Mouse (Mus musculus) forebrain, embryonic 11.5 days (tissue): Measurements from ENCODE around the gene Gstt1. TPM values are rescaled to one million over a fixed set of nuclear protein-coding genes. Genes with fewer than 3 reads are reported as not detected.

ENCODE experiments used
- ATAC-seq: fragments of 200-750 bp; cut with Nextera tagmentation; replicated peaks from 2 replicates; pipeline ENCODE4 v1.8.0; 2017; ENCODE audit warnings: moderate TSS enrichment; ENCODE audit not compliant: low FRiP score
- DNase-seq: peaks from one replicate; pipeline ENCODE4 v3.0.0-alpha.2; 2017; ENCODE audit warnings: low spot score
- H3K27ac ChIP-seq: fragments of 300-500 bp; sonication (generic); 2 replicates; pipeline ENCODE4 v1.5.1; 2014; ENCODE audit warnings: low read depth, low read length
- H3K27me3 ChIP-seq: fragments of 300-500 bp; sonication (generic); 2 replicates; pipeline ENCODE4 v1.6.1; 2014; ENCODE audit warnings: mild to moderate bottlenecking, low read length, mixed read lengths; ENCODE audit not compliant: control insufficient read depth, insufficient read depth
- H3K36me3 ChIP-seq: fragments of 300-500 bp; sonication (generic); 2 replicates; pipeline ENCODE4 v1.6.1; 2014; ENCODE audit warnings: mild to moderate bottlenecking, low read length, moderate library complexity, mixed read lengths; ENCODE audit not compliant: control insufficient read depth, insufficient read depth
- H3K4me1 ChIP-seq: fragments of 300-500 bp; sonication (generic); replicated peaks from 2 replicates; pipeline ENCODE4 v1.6.1; 2014; ENCODE audit warnings: low read length, mixed read lengths; ENCODE audit not compliant: control insufficient read depth, insufficient read depth
- H3K4me2 ChIP-seq: fragments of 300-500 bp; sonication (generic); 2 replicates; pipeline ENCODE4 v1.6.1; 2014; ENCODE audit warnings: low read depth, mild to moderate bottlenecking, low read length, moderate library complexity, mixed read lengths; ENCODE audit not compliant: severe bottlenecking
- H3K4me3 ChIP-seq: fragments of 300-500 bp; sonication (generic); 2 replicates; pipeline ENCODE4 v1.5.1; 2014; ENCODE audit warnings: low read depth, low read length
- H3K9ac ChIP-seq: fragments of 300-500 bp; sonication (generic); 2 replicates; pipeline ENCODE4 v1.6.1; 2014; ENCODE audit warnings: low read length
- H3K9me3 ChIP-seq: fragments of 300-500 bp; sonication (generic); 2 replicates; pipeline ENCODE4 v1.6.1; 2016; ENCODE audit warnings: low read length, mixed read lengths; ENCODE audit not compliant: control insufficient read depth
- WGBS: fragments of 180-500 bp; shearing (Covaris S2); extraction: QIAGEN DNeasy Blood & Tissue Kit; methylation state at CpG from one replicate; pipeline ENCODE4 v1.1.7; 2014; 5-methylcytosine and 5-hydroxymethylcytosine counted together
- polyA plus RNA-seq: library from polyadenylated mRNA; unstranded; fragments of >200 nt; fragmentation: Nextera tagmentation; extraction: Ambion mirVana; gene quantifications from 2 replicates; pipeline ENCODE4 v1.2.1, GENCODE M21; 2014

Gene Gstt1
- polyA plus RNA-seq, 1 experiment from 2014 or later, result 4.6 TPM

DNA sequence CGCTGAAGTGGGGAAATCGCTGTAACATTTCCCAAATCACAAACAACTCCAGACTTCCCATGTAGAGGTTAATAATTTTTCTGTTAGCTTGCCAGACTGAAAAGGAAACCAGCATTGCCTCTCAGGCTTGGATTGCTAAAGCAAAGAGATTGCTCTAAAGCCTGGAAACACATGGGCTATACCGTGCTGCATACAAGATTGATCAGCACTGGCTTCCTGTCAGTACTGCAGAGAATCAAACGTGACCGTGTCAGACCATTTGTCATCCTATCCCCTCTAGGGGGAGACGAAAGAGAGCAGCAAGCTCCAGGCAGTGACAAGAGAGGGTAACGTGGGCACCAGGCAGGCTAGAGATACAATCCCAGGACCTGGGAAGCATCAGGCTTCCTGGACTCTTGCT, 7.6 kb downstream of the Gstt1 start:
- H3K27me3 ChIP-seq, result no peaks in the 10 kb centered on the region
- no peak overlapping the region for H3K9ac ChIP-seq
- no peak overlapping the region for H3K4me2 ChIP-seq
- H3K27ac ChIP-seq, result no peak overlapping the region
- no peak overlapping the region for H3K4me3 ChIP-seq
- H3K36me3 ChIP-seq, result no peaks in the 10 kb centered on the region
- H3K9me3 ChIP-seq, result no peaks in the 10 kb centered on the region
- ATAC-seq (no peak), DNase-seq (no peak)
- H3K4me1 ChIP-seq, result no peaks in the 10 kb centered on the region
- WGBS, result 28% methylated on average over 7 of the region's 7 CpGs

DNA sequence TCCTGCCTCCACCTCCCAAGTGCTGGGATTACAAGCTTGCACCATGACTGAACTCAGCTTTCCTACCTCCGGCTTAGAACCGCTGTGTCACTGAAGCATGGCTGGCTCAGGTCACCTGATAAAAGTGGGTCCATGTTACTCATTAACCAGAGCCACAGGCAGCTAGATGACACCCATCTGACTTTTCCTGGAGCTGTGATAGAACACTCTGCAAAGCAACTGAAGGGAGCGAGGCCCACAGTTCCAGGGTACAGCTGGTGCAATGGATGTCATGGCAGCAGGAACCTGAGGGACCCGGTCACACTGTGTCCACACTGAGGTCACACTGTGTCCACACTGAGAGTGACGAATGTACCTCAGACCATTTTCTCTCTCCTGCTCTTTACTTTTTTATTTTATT, 8.5 kb downstream of the Gstt1 start:
- DNase-seq (no peak), ATAC-seq (no peak)
- H3K27ac ChIP-seq, result no peak overlapping the region
- H3K27me3 ChIP-seq, result no peaks in the 10 kb centered on the region
- H3K4me3 ChIP-seq, result no peak overlapping the region
- no peak overlapping the region for H3K4me2 ChIP-seq
- WGBS, result 95% methylated on average over 5 of the region's 5 CpGs
- no peaks in the 10 kb centered on the region for H3K4me1 ChIP-seq
- no peaks in the 10 kb centered on the region for H3K9me3 ChIP-seq
- H3K9ac ChIP-seq, result no peak overlapping the region
- H3K36me3 ChIP-seq, result no peaks in the 10 kb centered on the region

- WGBS, result 80% methylated on average over 6 of the region's 6 CpGs
- H3K9ac ChIP-seq, result no peak overlapping the region
- H3K36me3 ChIP-seq, result no peaks in the 10 kb centered on the region
- no peaks in the 10 kb centered on the region for H3K4me1 ChIP-seq
- H3K4me3 ChIP-seq, result no peak overlapping the region
- no peaks in the 10 kb centered on the region for H3K27me3 ChIP-seq
- no peak overlapping the region for H3K27ac ChIP-seq
- ATAC-seq (no peak), DNase-seq (no peak)
- no peaks in the 10 kb centered on the region for H3K9me3 ChIP-seq
- no peak overlapping the region for H3K4me2 ChIP-seq
Measured at GRCm38 (mm10) chr10:75789081-75789735, 9.2 kb downstream of the Gstt1 start.

DNA sequence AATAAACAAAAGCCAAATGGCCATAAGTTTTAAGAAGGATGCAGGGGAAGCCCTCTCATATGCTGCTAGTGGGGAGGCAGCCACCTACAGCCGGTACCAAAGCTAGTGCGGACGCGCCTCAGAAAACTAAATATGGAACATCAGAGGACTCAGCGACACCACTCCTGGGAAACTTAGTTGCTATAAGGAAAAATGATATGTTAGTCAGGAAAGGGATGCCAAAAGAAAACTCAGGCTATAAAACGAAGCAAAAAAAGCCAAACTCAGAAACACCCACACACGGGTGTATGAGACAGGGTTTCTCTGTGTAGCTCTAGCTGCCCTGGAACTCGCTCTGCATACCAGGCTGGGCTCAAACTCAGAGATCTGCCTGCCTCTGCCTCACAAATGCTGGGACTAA, 10.1 kb downstream of the Gstt1 start:
- Histone ChIP-seq H3K4me1 (no peaks in the 10 kb centered on the region), H3K36me3 (no peaks in the 10 kb centered on the region), H3K9ac (no peak overlapping the region), H3K27ac (no peak overlapping the region), H3K4me2 (no peak overlapping the region), H3K9me3 (no peaks in the 10 kb centered on the region), H3K4me3 (no peak overlapping the region), H3K27me3 (no peaks in the 10 kb centered on the region)
- WGBS, result 93% methylated on average over 8 of the region's 8 CpGs
- DNase-seq (no peak), ATAC-seq (no peak)

DNA sequence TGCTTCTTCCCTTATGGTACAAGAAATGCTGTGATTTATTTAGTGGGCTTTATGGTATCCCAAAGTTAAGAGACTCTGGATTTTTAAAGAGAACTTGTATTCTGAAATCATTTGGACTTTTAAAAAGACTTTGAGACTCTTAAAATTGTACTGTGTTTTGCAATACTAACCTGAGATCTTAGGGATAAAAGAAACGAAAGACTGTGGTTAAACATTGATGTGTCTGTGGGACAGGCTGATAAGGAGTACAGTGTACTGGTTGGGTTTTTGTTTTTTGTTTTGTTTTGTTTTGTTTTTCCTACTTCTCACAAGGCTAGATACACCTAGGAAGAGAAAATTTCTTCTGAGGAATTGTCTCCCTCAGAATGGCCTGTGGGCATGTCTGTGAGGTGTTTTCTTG, 12.9 kb downstream of the Gstt1 start:
- H3K4me1 ChIP-seq, result peaks cover 5% of the 10 kb centered on the region; the same call in 1 of the 2 replicates
- 72% methylated on average over 1 of the region's 1 CpGs for WGBS

DNA sequence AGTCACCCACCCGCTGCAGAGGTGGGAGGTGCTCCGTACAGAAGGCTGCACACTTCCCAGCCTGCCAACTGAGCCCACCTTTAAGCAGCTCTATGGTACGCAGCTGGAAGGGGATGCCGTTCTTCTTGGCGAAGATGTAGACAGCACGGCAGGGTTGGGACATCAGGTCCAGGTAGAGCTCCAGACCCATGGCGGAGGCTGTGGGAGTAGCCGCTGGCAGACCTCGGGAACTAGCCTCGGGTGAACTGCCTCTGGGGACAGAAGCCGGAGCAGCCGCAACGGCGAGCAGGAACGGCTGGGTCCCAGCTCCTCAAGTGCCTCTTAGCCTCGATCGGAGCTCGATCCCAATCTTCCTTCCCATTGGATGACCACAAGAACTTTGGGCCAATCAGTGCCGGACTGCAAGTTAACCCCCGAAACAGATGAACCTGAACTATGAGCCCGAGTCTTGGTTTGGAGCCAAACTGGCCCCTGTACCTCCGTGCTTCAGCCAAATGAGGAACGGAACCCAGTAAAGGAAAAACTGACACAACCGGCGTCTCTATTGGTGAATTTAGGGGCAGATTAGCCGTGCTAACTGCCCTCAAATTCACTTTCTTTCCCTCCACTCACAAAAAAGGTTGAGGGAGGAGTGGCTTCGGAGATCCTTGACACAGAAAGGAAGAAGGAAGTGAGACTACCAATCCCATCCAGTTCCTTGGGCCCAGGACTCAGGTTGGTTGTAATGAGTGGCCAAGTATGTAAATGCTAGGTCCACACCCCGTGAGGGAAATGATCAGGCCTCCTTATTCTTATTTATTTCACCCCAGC, 17.4 kb downstream of the Gstt1 start, which contains the start of the genes Gm20441 and Gstt3:
Gene Gm20441 (minus strand): TSS at position 186 of the 810 bp plus-strand sequence.
Gene Gstt3 (minus strand): TSS at position 646 of the 810 bp plus-strand sequence.
- H3K4me1 ChIP-seq, result peaks cover 10% of the 10 kb centered on the region; the same call in 1 of the 2 replicates
- DNase-seq, result peak; percentile 69
- H3K9me3 ChIP-seq, result no peaks in the 10 kb centered on the region
- H3K27ac ChIP-seq, result no peak within 1 kb of the TSS
- peak; percentile 55; the same call in 1 of the 2 replicates for ATAC-seq
- peaks cover 6% of the 10 kb centered on the region for H3K27me3 ChIP-seq
- H3K4me2 ChIP-seq, result peak within 1 kb of the TSS; percentile 97
- WGBS, result under 1% methylated on average over 28 of the region's 28 CpGs
- peak within 1 kb of the TSS; percentile 45 for H3K9ac ChIP-seq
- peak within 1 kb of the TSS; percentile 35 for H3K4me3 ChIP-seq
- H3K36me3 ChIP-seq, result no peaks in the 10 kb centered on the region

More for the DNA sequence above, 12.9 kb downstream of the Gstt1 start:
- no peaks in the 10 kb centered on the region for H3K9me3 ChIP-seq
- H3K4me3 ChIP-seq, result no peak overlapping the region
- ATAC-seq (no peak), DNase-seq (no peak)
- H3K36me3 ChIP-seq, result no peaks in the 10 kb centered on the region
- no peak overlapping the region for H3K4me2 ChIP-seq
- no peak overlapping the region for H3K27ac ChIP-seq
- H3K9ac ChIP-seq, result no peak overlapping the region
- no peaks in the 10 kb centered on the region; the same call in 1 of the 2 replicates for H3K27me3 ChIP-seq

DNA sequence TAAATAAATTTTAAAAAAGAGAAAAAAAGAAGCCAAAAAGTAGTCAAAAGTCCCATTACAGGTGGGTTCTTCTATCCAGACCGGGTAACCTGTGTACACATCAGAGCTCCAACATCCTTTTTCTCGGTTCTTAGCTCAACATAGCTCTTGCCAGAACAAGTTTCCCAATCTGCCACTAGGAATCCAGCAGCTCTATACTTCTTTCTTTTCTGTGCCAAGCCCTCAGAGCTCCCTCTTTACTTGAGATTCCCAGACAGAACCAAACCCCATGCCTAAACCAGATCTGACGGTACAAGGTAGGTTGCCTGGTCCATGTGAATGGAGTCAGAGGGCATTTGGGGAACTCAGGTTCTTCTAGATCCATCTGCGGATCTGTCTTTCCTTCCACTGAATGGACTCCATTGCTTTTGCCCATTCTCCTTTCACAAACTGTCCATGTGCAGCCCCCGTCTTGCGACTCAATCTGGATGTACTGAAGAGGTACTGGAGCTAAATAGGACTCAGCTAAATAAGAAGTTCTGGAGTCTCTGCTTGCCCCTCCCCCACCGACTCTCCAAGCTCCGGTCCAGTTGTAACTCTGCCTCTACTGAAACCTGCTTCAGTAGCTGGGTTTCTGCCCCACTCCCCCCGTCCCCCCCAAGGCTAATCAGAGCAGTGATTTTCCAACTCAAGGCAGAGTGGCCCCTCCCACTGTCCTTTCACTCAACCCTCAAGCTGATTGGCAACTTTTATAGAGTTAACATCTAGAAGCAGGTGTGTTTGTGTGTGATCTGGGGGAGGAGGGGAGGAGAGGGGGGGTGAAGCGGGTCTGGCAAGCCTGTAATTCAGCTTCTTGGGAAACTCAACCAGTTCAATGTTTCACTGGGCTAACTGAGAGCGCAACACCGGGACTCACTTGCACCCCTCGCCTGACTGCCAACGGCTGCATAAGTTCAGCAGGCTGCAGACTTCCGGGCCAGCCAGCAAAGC, 18.9 kb downstream of the Gstt1 start:
- H3K4me2 ChIP-seq, result no peak overlapping the region
- no peaks in the 10 kb centered on the region for H3K9me3 ChIP-seq
- no peak overlapping the region for H3K9ac ChIP-seq
- H3K27me3 ChIP-seq, result peaks cover 6% of the 10 kb centered on the region
- H3K36me3 ChIP-seq, result no peaks in the 10 kb centered on the region
- no peak overlapping the region for H3K27ac ChIP-seq
- WGBS, result 38% methylated on average over 15 of the region's 15 CpGs
- no peak for ATAC-seq
- peaks cover 10% of the 10 kb centered on the region; the same call in 1 of the 2 replicates for H3K4me1 ChIP-seq
- DNase-seq, result no peak
- H3K4me3 ChIP-seq, result no peak overlapping the region

- Histone ChIP-seq H3K4me2 (no peak overlapping the region), H3K27ac (no peak overlapping the region), H3K9ac (no peak overlapping the region), H3K27me3 (peaks cover 6% of the 10 kb centered on the region), H3K36me3 (no peaks in the 10 kb centered on the region; the same call in 1 of the 2 replicates), H3K9me3 (no peaks in the 10 kb centered on the region), H3K4me3 (no peak overlapping the region), H3K4me1 (peaks cover 10% of the 10 kb centered on the region; the same call in 1 of the 2 replicates)
- 75% methylated on average over 2 of the region's 2 CpGs for WGBS
- ATAC-seq, result no peak
- DNase-seq, result no peak
Measured at GRCm38 (mm10) chr10:75777885-75778284, 20.5 kb downstream of the Gstt1 start.
